Mouse (Mus musculus) MEL (cell line): ENCODE data around the gene Hist1h2ad.
"Not testable (repeated sequence)": the region's sequence is repeated elsewhere in the genome, so short reads cannot be mapped to it uniquely, and the experiment has no call there.

Source experiments
- CHD2 ChIP-seq: IDR thresholded peaks from 2 replicates; pipeline ENCODE4 v1.6.1; 2011; ENCODE audit warnings: low read length, improper control_type of control experiment
- CTCF ChIP-seq, 3 experiments: IDR thresholded peaks in 2 of 3; conservative IDR thresholded peaks in 1 of 3; 2 replicates each; pipeline ENCODE4 v1.5.1; 2011 to 2012; ENCODE audit warnings: low read length in 3 of 3, low read depth in 2 of 3, mild to moderate bottlenecking in 2 of 3, improper control_type of control experiment in 1 of 3, inconsistent platforms in 1 of 3, mixed read lengths in 1 of 3, moderate library complexity in 1 of 3; ENCODE audit not compliant: control insufficient read depth in 1 of 3, insufficient read depth in 1 of 3, poor library complexity in 1 of 3, severe bottlenecking in 1 of 3
- ELF1 ChIP-seq: IDR thresholded peaks from 2 replicates; pipeline ENCODE4 v1.6.1; 2014; ENCODE audit warnings: low read depth, mild to moderate bottlenecking, inconsistent platforms, low read length, improper control_type of control experiment, moderate library complexity
- EP300 ChIP-seq, 2 experiments: IDR thresholded peaks; 2 replicates each; pipeline ENCODE4 v1.6.1; 2011; ENCODE audit warnings: improper control_type of control experiment in 2 of 2, low read length in 2 of 2, low read depth in 1 of 2, mild to moderate bottlenecking in 1 of 2
- ETS1 ChIP-seq: IDR thresholded peaks from 2 replicates; pipeline ENCODE4 v1.6.1; 2012; ENCODE audit warnings: low read depth, mild to moderate bottlenecking, inconsistent platforms, low read length, improper control_type of control experiment, moderate library complexity
- POLR2A ChIP-seq, 2 experiments: IDR thresholded peaks; 2 replicates each; pipeline ENCODE4 v1.6.1; 2011 to 2012; ENCODE audit warnings: low read length in 2 of 2, mild to moderate bottlenecking in 2 of 2, control low read depth in 1 of 2, improper control_type of control experiment in 1 of 2, low read depth in 1 of 2, moderate library complexity in 1 of 2; ENCODE audit not compliant: control insufficient read depth in 1 of 2, insufficient read depth in 1 of 2, poor library complexity in 1 of 2
- RCOR1 ChIP-seq: IDR thresholded peaks from 2 replicates; pipeline ENCODE4 v1.6.1; 2012; ENCODE audit warnings: low read depth, mild to moderate bottlenecking, inconsistent platforms, low read length, improper control_type of control experiment
- SMC3 ChIP-seq: IDR thresholded peaks from 2 replicates; pipeline ENCODE4 v1.6.1; 2011; ENCODE audit warnings: low read depth, low read length, improper control_type of control experiment
- ZNF384 ChIP-seq: IDR thresholded peaks from 2 replicates; pipeline ENCODE4 v1.6.1; 2012; ENCODE audit warnings: low read depth, mild to moderate bottlenecking, inconsistent platforms, low read length, improper control_type of control experiment

- not testable (repeated sequence) for TF ChIP-seq RCOR1; CTCF (IDR thresholded peaks at IDR 0.05 in 2 of 3, conservative IDR thresholded peaks at IDR 0.05 in 1 of 3; ENCODE audit: control insufficient read depth in 1 of 3, insufficient read depth in 1 of 3, low read depth in 2 of 3, low read length in 3 of 3, poor library complexity in 1 of 3, severe bottlenecking in 1 of 3); ETS1; CHD2; EP300 (IDR thresholded peaks at IDR 0.05; ENCODE audit: low read depth in 1 of 2, low read length in 2 of 2); ZNF384; ELF1; SMC3
- TF ChIP-seq POLR2A (IDR thresholded peaks at IDR 0.05; ENCODE audit: control insufficient read depth in 1 of 2, insufficient read depth in 1 of 2, low read depth in 1 of 2, low read length in 2 of 2, poor library complexity in 1 of 2) = peak; percentile 97 to 99
Measured at GRCm38 (mm10) chr13:23561883-23562659, 12.1 kb upstream of the Hist1h2ad start, which contains the start of gene Hist1h3e.
